Mouse (Mus musculus) heart, postnatal 0 days (tissue): Measurements from ENCODE around the gene Gm3594. TPM values are rescaled to one million over a fixed set of nuclear protein-coding genes. Genes with fewer than 3 reads are reported as not detected.
"Not testable (repeated sequence)": the region's sequence is repeated elsewhere in the genome, so short reads cannot be mapped to it uniquely, and the experiment has no call there.

ENCODE experiments used
- ATAC-seq: fragments of 200-750 bp; cut with Nextera tagmentation; 2 replicates; pipeline ENCODE4 v1.8.0; 2017; ENCODE audit warnings: low read depth, moderate number of reproducible peaks, moderate library complexity; ENCODE audit not compliant: insufficient read depth
- DNase-seq: peaks from one replicate; pipeline ENCODE4 v3.0.0-alpha.2; 2016; ENCODE audit warnings: low spot score
- H3K27ac ChIP-seq: fragments of 300-500 bp; sonication (generic); 2 replicates; pipeline ENCODE4 v1.5.1; 2014; ENCODE audit warnings: low read depth, mild to moderate bottlenecking
- H3K27me3 ChIP-seq: fragments of 300-500 bp; sonication (generic); 2 replicates; pipeline ENCODE4 v1.6.1; 2014; ENCODE audit warnings: low read length, mixed read lengths; ENCODE audit not compliant: control insufficient read depth, insufficient read depth
- H3K36me3 ChIP-seq: fragments of 300-500 bp; sonication (generic); replicated peaks from 2 replicates; pipeline ENCODE4 v1.6.1; 2014; ENCODE audit warnings: low read length, mixed read lengths; ENCODE audit not compliant: control insufficient read depth, insufficient read depth
- H3K4me1 ChIP-seq: fragments of 300-500 bp; sonication (generic); 2 replicates; pipeline ENCODE4 v1.6.1; 2014; ENCODE audit warnings: antibody characterized with exemption; ENCODE audit not compliant: control insufficient read depth, insufficient read depth
- H3K4me2 ChIP-seq: fragments of 300-500 bp; sonication (generic); 2 replicates; pipeline ENCODE4 v1.6.1; 2014; ENCODE audit warnings: low read depth, mild to moderate bottlenecking, low read length, moderate library complexity
- H3K4me3 ChIP-seq: fragments of 300-500 bp; sonication (generic); 2 replicates; pipeline ENCODE4 v1.5.1; 2014; ENCODE audit warnings: low read depth, low read length
- H3K9ac ChIP-seq: fragments of 300-500 bp; sonication (generic); replicated peaks from 2 replicates; pipeline ENCODE4 v1.6.1; 2014; ENCODE audit warnings: low read depth, low read length, mixed read lengths
- H3K9me3 ChIP-seq: fragments of 300-500 bp; sonication (generic); replicated peaks from 2 replicates; pipeline ENCODE4 v1.6.1; 2016; ENCODE audit warnings: low read length; ENCODE audit not compliant: control insufficient read depth
- WGBS: fragments of 180-500 bp; shearing (Covaris S2); extraction: QIAGEN DNeasy Blood & Tissue Kit; methylation state at CpG from one replicate; pipeline ENCODE4 v1.1.7; 2014; 5-methylcytosine and 5-hydroxymethylcytosine counted together
- polyA plus RNA-seq: library from polyadenylated mRNA; unstranded; fragments of >200 nt; fragmentation: Nextera tagmentation; extraction: Ambion mirVana; gene quantifications from 2 replicates; pipeline ENCODE4 v1.2.1, GENCODE M21; 2015
- total RNA-seq: library from RNA; depleted of rRNA; stranded (reverse); fragments of >200 nt; gene quantifications from 2 replicates; pipeline ENCODE4 v1.2.3, GENCODE M21; 2014; ENCODE audit warnings: low replicate concordance; rRNA removed

Gm3594 gene
- total RNA-seq (not detected in 2 replicates), polyA plus RNA-seq (not detected in 2 replicates)

DNA sequence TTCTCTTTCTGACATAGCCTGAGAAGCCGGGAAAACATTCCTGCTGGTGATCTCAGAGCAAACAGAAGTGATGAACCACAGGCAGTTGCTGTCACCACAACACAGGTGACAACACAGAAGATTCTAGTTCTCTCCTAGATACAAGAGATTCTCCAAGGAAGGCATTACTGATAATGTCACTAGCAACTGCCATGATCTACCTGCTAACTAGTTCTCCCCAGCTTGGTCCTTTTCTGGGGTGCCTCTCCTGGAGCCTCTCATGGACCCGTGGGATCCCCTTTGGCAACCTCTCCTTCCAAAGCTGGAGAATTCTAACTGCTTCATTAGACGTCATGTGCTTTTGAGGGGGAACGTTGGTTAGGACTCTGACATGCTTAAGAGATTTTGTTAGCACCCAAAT lies at the start of gene Gm3594:
TSS of gene Gm3594 (minus strand) at position 101 of the 400 bp plus-strand sequence.
- no CpG with 5 or more reads among the region's 4 CpGs for WGBS
- H3K36me3 ChIP-seq, ATAC-seq, H3K4me1 ChIP-seq, H3K9ac ChIP-seq, H3K27ac ChIP-seq, H3K27me3 ChIP-seq, H3K9me3 ChIP-seq, H3K4me3 ChIP-seq, H3K4me2 ChIP-seq, DNase-seq: not testable (repeated sequence)

DNA sequence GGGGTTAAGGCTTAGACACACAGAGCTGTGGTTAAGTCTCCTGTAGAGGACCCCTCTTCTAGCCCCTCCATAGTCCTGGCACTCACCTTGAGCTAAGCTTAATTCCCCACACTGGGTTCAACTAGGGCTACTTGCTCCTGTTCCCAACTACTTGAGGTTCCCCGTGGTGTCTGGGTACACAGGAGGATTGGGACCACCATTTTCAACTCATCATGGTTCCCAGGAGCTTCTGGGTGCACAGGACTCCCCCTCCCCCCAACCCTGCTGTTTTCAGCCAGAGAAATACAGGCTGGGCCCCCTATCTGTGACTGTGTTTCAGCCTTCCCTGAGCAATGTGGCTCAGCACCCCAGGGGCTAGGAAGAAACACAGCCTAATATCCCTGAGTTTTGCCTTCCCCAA lies 41.9 kb upstream of the Gm3594 start:
- WGBS: 42% methylated on average over 1 of the region's 1 CpGs
- H3K4me1 ChIP-seq, ATAC-seq, H3K27me3 ChIP-seq, H3K4me3 ChIP-seq, H3K9me3 ChIP-seq, H3K9ac ChIP-seq, H3K36me3 ChIP-seq, H3K27ac ChIP-seq, H3K4me2 ChIP-seq, DNase-seq: not testable (repeated sequence)

DNA sequence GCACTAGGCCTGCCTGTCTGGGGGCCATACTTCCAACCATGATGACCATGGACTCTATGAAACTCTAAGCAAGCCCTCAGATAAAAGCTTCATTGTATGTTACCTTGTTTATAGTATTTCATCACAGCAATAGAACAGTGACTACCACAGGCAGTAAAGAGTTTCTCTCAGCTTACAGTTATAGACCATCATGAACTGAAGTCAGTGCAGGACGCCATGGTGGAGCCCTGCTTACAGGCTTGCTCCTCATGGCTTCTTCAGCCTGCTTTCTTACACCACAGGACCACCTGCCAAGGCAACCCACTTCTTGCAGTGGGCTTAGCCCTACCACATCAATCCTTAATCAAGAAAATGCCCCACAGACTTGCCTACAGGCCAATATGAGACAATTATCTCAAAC lies 41.1 kb upstream of the Gm3594 start:
- not testable (repeated sequence) for H3K9ac ChIP-seq, H3K4me1 ChIP-seq, DNase-seq, H3K4me3 ChIP-seq, H3K4me2 ChIP-seq, H3K27me3 ChIP-seq, H3K27ac ChIP-seq, ATAC-seq, H3K36me3 ChIP-seq, H3K9me3 ChIP-seq
- no CpG with 5 or more reads among the region's 1 CpGs for WGBS

DNA sequence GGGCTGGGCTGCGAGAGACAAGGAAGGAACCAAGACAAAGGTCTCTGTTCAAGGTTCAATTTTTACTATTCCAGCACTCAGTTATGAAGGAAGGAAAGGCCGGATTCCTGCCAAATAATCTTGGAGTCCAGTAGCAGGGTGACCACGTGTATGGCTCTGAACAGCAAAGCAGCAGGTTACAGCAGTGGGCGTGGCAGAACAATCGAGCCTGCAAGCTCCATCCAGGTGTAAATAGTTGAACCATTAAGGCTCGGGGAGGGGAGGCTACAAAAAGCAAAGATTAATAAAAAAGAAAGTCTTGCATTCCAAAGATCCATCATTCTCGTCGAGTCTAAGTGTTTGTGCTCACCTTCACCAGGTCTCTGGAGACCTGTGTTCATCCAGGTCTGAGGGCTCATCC lies 37.7 kb upstream of the Gm3594 start:
- not testable (repeated sequence) for H3K4me1 ChIP-seq, H3K4me2 ChIP-seq, H3K4me3 ChIP-seq, ATAC-seq, H3K9ac ChIP-seq, H3K27me3 ChIP-seq, H3K9me3 ChIP-seq, DNase-seq, H3K27ac ChIP-seq, H3K36me3 ChIP-seq
- 64% methylated on average over 7 of the region's 8 CpGs for WGBS

DNA sequence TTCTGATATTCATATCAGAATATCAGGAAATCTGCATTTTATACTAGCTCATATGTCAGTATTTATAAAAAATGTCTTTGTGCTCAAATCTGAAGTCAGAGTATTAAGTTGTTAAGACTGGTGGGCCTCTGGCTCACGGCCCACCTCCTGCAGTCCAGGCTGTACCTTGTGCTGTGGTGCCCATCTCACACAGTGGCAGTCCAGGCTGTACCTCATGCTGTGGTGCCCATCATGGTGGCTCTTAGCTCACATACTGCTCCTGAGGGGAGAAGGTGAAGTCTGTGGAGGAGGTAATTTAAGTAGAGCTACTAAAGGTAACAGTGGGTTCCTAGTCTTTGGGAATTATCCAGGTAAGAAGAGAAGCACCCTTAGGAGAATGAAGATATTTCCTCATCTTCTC lies 27.4 kb upstream of the Gm3594 start:
- not testable (repeated sequence) for ATAC-seq
- 67% methylated on average over 1 of the region's 1 CpGs for WGBS

DNA sequence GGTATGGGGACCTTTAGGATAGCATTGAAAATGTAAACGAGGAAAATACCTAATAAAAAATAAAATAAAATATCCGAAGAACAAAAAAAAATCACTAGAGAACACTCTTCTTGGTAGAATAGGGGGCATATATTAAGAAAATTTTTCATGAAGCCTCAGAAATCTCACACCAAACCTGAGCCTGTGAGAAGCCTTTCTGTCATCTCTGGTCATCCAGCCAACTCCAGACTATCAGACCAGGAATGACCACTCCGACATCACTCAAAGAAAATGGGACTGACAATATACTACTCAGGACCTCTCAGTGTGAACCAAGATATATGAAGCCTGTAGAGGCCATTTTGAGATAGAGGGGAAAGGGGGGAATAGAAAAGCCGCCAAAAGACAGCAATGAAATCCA lies 3.6 kb downstream of the Gm3594 start:
- not testable (repeated sequence) for H3K27ac ChIP-seq, H3K4me2 ChIP-seq, DNase-seq, H3K4me1 ChIP-seq, H3K27me3 ChIP-seq, H3K4me3 ChIP-seq, H3K36me3 ChIP-seq, ATAC-seq, H3K9me3 ChIP-seq, H3K9ac ChIP-seq
- WGBS: 70% methylated on average over 1 of the region's 4 CpGs

More for the DNA sequence above, 27.4 kb upstream of the Gm3594 start:
- H3K4me1 ChIP-seq, DNase-seq, H3K4me3 ChIP-seq, H3K9ac ChIP-seq, H3K9me3 ChIP-seq, H3K4me2 ChIP-seq, H3K27me3 ChIP-seq, H3K36me3 ChIP-seq, H3K27ac ChIP-seq: not testable (repeated sequence)

DNA sequence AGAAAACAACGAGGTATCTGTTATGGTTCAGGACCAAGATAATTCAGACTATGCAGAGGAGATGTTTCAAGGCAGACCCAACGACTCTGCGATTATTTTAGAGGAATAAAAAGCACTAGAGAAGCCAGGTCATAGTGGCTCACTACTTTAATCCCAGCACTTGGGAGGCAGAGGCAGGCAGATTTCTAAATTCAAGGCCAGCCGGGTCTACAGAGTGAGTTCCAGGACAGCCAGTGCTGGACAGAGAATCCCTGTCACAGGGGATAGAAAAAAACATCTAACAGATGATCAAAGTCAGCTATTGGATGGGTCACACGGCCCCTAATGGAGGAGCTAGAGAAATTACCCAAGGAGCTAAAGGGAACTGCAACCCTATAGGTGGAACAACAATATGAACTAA lies 4.2 kb downstream of the Gm3594 start:
- 45% methylated on average over 1 of the region's 5 CpGs for WGBS
- not testable (repeated sequence) for H3K27ac ChIP-seq, H3K4me1 ChIP-seq, H3K27me3 ChIP-seq, H3K36me3 ChIP-seq, H3K4me2 ChIP-seq, ATAC-seq, H3K9me3 ChIP-seq, H3K4me3 ChIP-seq, DNase-seq, H3K9ac ChIP-seq

DNA sequence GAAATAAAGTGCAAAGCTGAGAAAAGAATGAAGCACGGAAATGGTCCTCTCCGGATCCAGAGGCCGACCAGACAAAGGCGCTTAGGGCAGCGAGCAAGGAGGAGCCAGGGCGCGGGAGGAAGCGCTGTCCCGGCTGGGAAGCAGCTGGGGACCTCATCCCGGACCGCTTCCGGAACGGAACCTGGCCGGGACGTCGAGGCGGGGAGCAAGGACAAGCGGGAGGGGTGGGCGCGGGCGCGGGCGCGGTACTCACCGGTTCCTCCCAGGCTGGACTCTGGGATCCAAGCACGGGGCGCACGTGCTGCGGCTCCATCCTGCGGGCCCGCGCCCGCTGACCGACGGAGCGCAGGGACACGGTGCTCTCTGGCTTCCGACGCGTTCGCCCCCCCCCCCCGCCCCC lies 17.6 kb downstream of the Gm3594 start:
- ATAC-seq, H3K9ac ChIP-seq, DNase-seq, H3K9me3 ChIP-seq, H3K4me1 ChIP-seq, H3K4me3 ChIP-seq, H3K36me3 ChIP-seq, H3K27me3 ChIP-seq, H3K4me2 ChIP-seq, H3K27ac ChIP-seq: not testable (repeated sequence)
- WGBS: 2% methylated on average over 9 of the region's 42 CpGs

DNA sequence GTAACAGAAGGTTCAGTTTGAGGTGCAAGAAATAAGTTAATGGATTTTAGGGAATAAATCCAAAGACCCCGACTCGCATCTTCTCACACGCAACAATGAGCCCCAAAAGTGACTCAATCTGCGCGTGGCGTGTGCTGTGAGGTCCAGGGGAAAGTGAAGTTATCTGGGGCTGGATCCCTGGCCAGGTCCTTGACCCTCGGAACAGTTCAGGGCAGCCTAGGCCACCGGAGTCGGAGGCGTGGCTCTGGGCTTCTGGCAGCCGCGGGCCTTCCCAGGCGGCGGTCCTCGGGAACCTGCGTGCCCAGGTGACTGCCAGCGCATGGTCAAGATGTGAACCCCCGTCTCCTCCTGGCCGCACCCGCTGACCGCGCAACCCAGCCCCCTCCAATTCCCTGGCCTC lies 18.1 kb downstream of the Gm3594 start:
- not testable (repeated sequence) for H3K27me3 ChIP-seq, H3K4me2 ChIP-seq, H3K9me3 ChIP-seq, DNase-seq, H3K27ac ChIP-seq, H3K4me1 ChIP-seq, ATAC-seq, H3K36me3 ChIP-seq, H3K9ac ChIP-seq, H3K4me3 ChIP-seq
- WGBS: 19% methylated on average over 22 of the region's 22 CpGs
